Mouse (Mus musculus) lung, adult 2 months (tissue): Measurements from ENCODE around the gene Hint1. TPM values are rescaled to one million over a fixed set of nuclear protein-coding genes. Genes with fewer than 3 reads are reported as not detected.

Experiments
- DNase-seq: peaks from one replicate; pipeline ENCODE4 v3.0.0; 2022
- H3K4me1 ChIP-seq: fragments of 200-500 bp; 2 replicates; pipeline ENCODE4 v1.6.1; 2011; ENCODE audit warnings: low read length; ENCODE audit not compliant: control insufficient read depth, insufficient read depth
- H3K4me3 ChIP-seq: fragments of 200-500 bp; replicated peaks from 2 replicates; pipeline ENCODE3; 2011; ENCODE audit warnings: low read depth, mild to moderate bottlenecking, control low read depth, low read length; ENCODE audit errors: extremely low read depth
- CTCF ChIP-seq: fragments of 200-500 bp; IDR thresholded peaks from 2 replicates; pipeline ENCODE4 v1.5.1; 2011; ENCODE audit warnings: mild to moderate bottlenecking, low read length, control low read depth; ENCODE audit not compliant: insufficient read depth
- POLR2A ChIP-seq: fragments of 200-500 bp; IDR thresholded peaks from 2 replicates; pipeline ENCODE4 v1.6.1; 2011; ENCODE audit warnings: low read depth, mild to moderate bottlenecking, control low read depth, low read length, borderline replicate concordance; ENCODE audit errors: extremely low read depth
- WGBS: fragments of 180-500 bp; shearing (Covaris S2); methylation state at CpG from one replicate; pipeline ENCODE4 v1.1.7; 2018; 5-methylcytosine and 5-hydroxymethylcytosine counted together
- polyA plus RNA-seq: library from polyadenylated mRNA; depleted of rRNA; stranded (reverse); fragments of >200 nt; gene quantifications from 2 replicates; pipeline ENCODE4 v1.2.3, GENCODE M21; 2012

Gene Hint1
- polyA plus RNA-seq, 1 experiment: 251 TPM

DNA sequence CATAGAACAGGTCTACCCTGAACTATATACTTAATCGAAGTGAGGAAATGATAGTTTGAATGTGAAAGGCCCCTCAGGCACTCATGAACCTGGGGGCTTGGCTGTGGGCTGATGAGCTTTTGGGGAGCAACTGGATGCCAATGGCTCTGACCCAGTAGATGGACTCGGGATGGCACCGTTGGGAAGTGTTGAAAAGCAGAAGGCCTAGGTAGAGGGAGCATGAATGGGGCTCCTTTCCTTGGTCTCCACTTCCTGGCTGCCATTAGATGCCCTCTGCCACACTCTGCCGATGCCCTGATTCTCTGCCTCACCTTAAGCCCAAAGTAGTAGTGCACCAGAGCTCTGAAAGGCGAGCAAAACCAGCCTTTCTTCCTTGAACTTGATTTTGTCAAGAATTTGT is 9.8 kb downstream of the Hint1 start:
- no peak for TF ChIP-seq POLR2A
- TF ChIP-seq CTCF: no peak
- 86% methylated on average over 5 of the region's 5 CpGs for WGBS
- no peak for DNase-seq

DNA sequence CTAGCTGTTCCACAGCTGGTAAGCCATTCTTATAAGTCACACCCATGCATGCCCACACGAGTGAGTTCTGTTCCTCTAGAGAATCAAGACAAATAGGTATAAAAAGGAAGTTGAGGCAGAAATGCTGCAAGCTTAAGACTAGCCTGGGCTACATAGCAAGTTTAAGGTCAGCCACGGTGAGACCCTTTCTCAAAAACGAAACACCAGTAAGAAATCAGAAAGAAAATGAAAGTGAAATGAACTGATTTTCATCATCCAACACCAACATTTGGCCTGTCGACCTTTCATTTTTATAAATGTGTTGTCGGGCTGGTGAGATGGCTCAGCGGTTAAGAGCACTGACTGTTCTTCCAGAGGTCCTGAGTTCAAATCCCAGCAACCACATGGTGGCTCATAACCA is 12.7 kb downstream of the Hint1 start:
- WGBS: 62% methylated on average over 6 of the region's 6 CpGs
- no peak for DNase-seq
- TF ChIP-seq CTCF: no peak
- TF ChIP-seq POLR2A: no peak

More for the DNA sequence above, 9.8 kb downstream of the Hint1 start:
- Histone ChIP-seq H3K4me3 (no peak overlapping the region), H3K4me1 (peaks cover 5% of the 10 kb centered on the region)

DNA sequence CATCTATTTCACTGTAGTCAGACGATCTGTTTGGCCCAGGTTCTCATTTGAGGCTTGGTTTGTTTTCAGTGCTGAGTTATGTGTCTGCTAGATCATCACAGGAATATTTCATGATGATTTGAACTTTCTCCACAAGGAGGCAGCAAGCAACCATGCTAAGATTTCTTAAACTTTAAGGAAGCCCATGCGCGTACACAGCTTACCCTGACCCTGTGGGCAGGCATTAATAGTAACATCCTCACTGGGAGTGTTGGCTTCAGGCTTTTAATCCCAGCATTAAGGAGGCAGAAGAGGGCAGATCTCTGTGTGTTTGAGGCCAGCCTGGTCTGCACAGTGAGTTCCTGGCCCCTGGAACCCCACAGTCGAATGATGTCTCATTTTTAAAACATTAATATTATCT is 13.3 kb downstream of the Hint1 start:
- WGBS: 17% methylated on average over 4 of the region's 4 CpGs

More for the DNA sequence above, 12.7 kb downstream of the Hint1 start:
- Histone ChIP-seq H3K4me1 (peaks cover 8% of the 10 kb centered on the region), H3K4me3 (no peak overlapping the region)

DNA sequence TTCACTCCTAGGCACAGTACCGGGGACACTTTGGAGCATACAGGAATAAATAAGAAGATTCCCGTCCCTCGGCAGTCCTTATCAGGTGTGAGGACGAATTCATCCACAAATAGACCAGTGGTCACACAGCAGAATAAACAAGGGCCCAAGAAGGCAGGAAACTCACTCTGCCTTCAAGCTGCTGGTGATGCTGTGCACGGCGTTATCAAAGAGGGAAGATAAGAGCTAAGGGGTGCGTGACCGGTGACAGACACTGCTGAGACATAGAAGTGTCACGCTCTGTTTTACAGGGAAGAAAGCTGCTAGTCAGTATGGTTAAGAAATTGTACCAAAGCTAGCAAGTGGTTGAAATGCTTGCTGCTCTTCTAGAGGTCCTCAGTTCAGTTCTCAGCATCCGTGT is 13.7 kb downstream of the Hint1 start:
- no peak for DNase-seq
- peaks cover 10% of the 10 kb centered on the region for H3K4me1 ChIP-seq

More for the DNA sequence above, 13.3 kb downstream of the Hint1 start:
- Histone ChIP-seq H3K4me3 (no peak overlapping the region), H3K4me1 (peaks cover 10% of the 10 kb centered on the region)
- no peak for TF ChIP-seq POLR2A
- peak; percentile 48; the same call in 1 of the 2 replicates for TF ChIP-seq CTCF
- DNase-seq: no peak

DNA sequence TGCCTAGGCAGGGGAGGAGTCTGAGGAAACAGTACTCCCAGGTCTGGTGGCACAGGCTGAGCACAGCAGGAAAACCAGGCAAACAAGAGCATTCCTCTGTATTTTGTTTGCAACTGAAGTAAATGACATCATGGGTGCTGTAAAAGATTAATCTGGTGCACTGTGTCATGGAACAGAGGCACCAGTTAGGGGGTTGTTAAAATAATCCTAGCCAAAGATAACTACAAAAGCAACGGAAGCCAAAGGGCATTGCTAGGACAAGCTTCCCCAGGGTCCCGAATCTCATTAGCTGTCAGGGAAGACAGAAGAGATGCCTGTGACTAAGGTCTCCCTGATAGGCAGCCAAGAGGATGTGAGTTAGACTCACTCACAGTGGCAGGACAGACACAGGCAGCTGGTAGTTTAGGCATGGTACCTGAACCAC is 14.9 kb downstream of the Hint1 start:
- DNase-seq: no peak
- WGBS: 22% methylated on average over 2 of the region's 2 CpGs

More for the DNA sequence above, 13.7 kb downstream of the Hint1 start:
- WGBS: 52% methylated on average over 10 of the region's 10 CpGs
- no peak for TF ChIP-seq CTCF
- TF ChIP-seq POLR2A: no peak
- H3K4me3 ChIP-seq: no peak overlapping the region

DNA sequence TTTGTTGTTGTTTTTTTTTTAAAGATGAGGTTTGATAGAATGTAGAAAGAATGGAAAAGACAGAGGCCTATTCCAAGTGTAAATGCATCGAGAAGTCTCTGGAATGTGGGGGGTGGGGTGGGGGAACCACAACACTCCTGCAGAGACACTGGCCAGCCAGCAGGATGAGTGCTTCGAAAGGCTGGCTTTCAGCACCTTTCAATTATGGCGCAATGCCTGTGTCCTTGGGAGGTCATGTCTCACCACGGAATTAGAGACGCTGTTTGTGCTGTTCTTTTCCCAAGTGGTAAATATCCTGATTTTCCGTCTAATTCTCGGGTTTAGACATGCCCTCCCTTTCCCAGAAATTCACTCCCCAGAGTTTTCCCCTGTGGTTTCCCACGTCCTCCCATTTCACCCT is 16.5 kb downstream of the Hint1 start:
- WGBS: 46% methylated on average over 8 of the region's 8 CpGs
- Histone ChIP-seq H3K4me1 (peaks cover 14% of the 10 kb centered on the region), H3K4me3 (no peak overlapping the region)
- TF ChIP-seq POLR2A (no peak), CTCF (peak; percentile 24; the same call in 1 of the 2 replicates)
- DNase-seq: no peak

More for the DNA sequence above, 14.9 kb downstream of the Hint1 start:
- TF ChIP-seq CTCF (no peak), POLR2A (no peak)
- Histone ChIP-seq H3K4me1 (peaks cover 14% of the 10 kb centered on the region), H3K4me3 (no peak overlapping the region)

DNA sequence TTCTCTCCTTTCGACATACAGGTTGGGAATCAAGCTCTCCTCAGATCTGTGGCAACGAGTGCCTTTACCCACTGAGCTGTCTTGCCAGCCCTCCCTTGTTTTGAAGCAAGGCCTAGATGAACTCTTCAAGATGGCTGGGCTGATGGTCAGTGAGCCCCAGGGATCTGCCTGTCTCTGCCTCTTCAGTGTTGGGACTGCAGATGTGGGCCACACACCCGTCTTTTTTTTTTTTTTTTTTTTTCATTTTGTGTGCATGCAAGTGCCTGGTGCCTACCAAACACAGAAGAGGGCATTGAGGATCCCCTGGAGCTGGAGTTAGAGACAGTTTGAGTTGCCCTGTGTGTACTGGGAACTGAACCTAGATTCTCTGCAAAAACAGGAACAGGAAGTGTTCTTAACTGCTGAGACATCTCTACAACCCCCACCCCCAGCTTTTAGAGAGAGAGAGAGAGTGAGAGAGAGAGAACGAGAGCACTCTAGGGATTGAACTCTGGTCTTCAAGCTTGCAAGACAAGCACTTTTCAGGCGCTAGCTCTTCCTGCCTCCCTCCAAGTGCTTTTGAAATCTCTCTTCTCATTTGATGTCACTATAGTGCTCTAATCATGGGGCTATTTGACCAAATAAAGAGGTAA is 18.1 kb downstream of the Hint1 start:
- no peak for TF ChIP-seq POLR2A
- 61% methylated on average over 5 of the region's 5 CpGs for WGBS
- no peak for DNase-seq

DNA sequence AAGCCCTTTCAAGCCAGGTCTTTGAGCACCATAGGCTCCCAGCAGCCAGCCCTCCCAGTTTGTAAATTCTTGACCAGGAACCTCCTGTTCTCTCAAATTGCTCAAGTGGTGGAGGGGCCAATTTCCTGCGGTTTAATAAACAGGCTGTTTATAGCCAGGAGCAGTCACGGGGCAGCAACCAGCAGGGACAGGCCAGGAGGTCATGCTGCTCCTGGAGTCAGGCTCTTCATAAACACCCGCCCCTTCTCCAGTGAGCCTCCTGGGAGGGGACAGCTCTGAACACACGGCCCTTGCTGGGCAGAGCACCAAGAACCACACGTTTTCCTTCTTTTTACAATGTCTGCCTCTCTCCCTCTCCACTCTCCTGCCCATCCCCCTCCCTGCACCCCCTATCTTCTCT is 18.8 kb downstream of the Hint1 start:
- H3K4me3 ChIP-seq: no peak overlapping the region
- 7% methylated on average over 5 of the region's 5 CpGs for WGBS
- DNase-seq: peak; percentile 51
- TF ChIP-seq POLR2A (peak; percentile 36; the same call in 1 of the 2 replicates), CTCF (no peak)
- peaks cover 14% of the 10 kb centered on the region for H3K4me1 ChIP-seq

More for the DNA sequence above, 18.1 kb downstream of the Hint1 start:
- peaks cover 14% of the 10 kb centered on the region for H3K4me1 ChIP-seq
- no peak overlapping the region for H3K4me3 ChIP-seq

DNA sequence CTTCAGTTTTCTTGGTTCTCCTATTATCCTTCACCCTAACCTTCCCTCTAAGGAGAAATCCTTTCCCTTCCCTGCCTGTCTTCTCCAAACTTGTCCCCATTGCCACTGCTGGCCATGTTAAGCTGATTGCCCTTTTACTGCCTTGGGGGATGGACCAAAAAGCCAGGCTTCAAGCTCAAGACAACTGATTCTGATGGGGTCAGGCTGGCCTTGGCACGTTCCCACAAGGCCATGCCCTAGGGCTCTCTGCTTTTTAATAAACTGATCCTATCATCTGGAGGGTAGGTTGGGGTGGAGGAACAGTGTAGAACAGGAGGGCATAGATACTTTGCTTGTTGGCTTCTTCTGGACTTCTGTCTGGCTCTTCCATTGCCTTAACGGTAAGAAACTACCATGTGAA is 19.2 kb downstream of the Hint1 start:
- DNase-seq: no peak
- 64% methylated on average over 2 of the region's 2 CpGs for WGBS

DNA sequence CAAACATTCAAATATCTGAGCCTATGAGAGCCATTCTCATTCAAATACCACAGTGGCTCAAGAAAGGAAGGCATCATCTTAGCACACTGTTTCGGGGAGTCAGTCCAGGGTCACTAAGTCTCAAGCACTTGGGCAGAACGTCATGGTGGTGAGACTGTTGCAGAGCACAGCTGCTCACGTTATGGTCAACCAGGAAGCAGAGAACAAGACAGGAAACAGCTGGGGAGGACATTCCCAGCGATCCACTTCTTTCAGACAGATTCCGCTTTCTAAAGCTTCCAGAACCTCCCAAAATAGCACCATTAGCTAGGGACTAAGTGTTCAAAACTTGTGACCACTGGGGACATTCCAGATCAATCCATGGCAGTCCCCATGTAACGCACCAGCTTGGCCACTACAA is 21.7 kb downstream of the Hint1 start:
- peaks cover 9% of the 10 kb centered on the region for H3K4me1 ChIP-seq
- DNase-seq: no peak
- no peak overlapping the region for H3K4me3 ChIP-seq
- no peak for TF ChIP-seq POLR2A
- no peak for TF ChIP-seq CTCF
- 46% methylated on average over 6 of the region's 6 CpGs for WGBS

More for the DNA sequence above, 19.2 kb downstream of the Hint1 start:
- Histone ChIP-seq H3K4me3 (no peak overlapping the region), H3K4me1 (peaks cover 14% of the 10 kb centered on the region)
- TF ChIP-seq POLR2A (no peak), CTCF (no peak)

DNA sequence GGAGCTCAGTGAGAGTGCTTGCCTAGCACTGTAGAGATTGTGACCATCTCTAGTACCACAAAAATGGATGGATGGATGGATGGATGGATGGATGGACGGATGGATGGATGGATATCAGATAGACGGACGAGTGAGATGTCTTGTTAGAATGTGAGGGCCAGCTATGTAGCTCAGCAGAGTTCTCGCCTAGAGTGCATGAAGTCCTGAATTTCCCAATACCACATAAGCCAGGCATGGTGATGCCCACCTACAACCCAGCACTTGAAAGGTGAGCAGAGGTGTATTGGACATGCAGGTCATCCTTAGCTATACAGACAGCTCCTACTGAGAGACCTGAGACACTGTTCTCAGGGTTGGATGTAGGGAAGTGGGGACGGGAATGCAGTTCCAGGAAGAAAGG is 25.2 kb downstream of the Hint1 start:
- 91% methylated on average over 5 of the region's 5 CpGs for WGBS
- no peak for DNase-seq
- no peaks in the 10 kb centered on the region for H3K4me1 ChIP-seq
- no peak overlapping the region for H3K4me3 ChIP-seq
- no peak for TF ChIP-seq CTCF
- no peak for TF ChIP-seq POLR2A

DNA sequence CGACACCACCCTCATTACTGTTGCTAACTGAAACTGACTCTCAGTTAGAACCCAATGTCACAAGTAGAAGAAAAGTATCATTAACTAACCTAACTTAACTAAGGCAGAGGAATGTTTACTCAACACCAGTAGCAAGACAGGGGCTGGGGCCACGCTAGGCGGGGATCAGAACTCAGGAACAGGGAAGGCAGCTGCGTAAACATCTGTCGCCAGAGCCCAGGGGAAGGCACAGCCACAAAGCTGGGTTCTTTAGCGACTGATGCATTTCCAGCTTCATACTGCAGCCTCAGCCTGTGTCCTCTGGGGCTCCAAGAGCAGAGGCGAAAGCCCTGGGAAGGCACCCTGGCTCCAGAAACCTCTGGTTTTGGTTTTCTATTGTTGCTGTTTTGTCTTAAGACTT is 25.9 kb downstream of the Hint1 start:
- Histone ChIP-seq H3K4me1 (no peaks in the 10 kb centered on the region), H3K4me3 (no peak overlapping the region)
- WGBS: 61% methylated on average over 7 of the region's 7 CpGs
- TF ChIP-seq CTCF: no peak
- TF ChIP-seq POLR2A: no peak
- no peak for DNase-seq
